Mouse (Mus musculus): ENCODE results near the gene Olfr702. TPM values are rescaled to one million over a fixed set of nuclear protein-coding genes. Genes with fewer than 3 reads are reported as not detected.

Olfr702 gene
- polyA plus RNA-seq, 1 experiment from 2014 or later = not detected

- Histone ChIP-seq H3K4me1 (ENCODE audit: control insufficient read depth, insufficient read depth, low read length) (no peaks in the 10 kb centered on the region), H3K4me2 (replicated peaks; ENCODE audit: low read depth, low read length) (no peak overlapping the region), H3K4me3 (ENCODE audit: low read depth, low read length) (no peak overlapping the region), H3K27me3 (ENCODE audit: control insufficient read depth, insufficient read depth, low read length) (no peaks in the 10 kb centered on the region), H3K9ac (replicated peaks; ENCODE audit: low read depth, low read length) (no peak overlapping the region), H3K9me3 (ENCODE audit: control insufficient read depth, low read depth, low read length) (no peaks in the 10 kb centered on the region), H3K27ac (ENCODE audit: low read length) (no peak overlapping the region), H3K36me3 (ENCODE audit: control insufficient read depth, insufficient read depth, low read length) (no peaks in the 10 kb centered on the region)
- no peak for ATAC-seq (ENCODE audit: insufficient number of reproducible peaks, insufficient read depth, low FRiP score, low read depth)
These were observed 45.4 kb downstream of the Olfr702 start for GRCm38 (mm10) chr7:106788330-106788729.

Other genes with a start within 250 kb of the Olfr702 start
- gene Olfr693, start 153.3 kb downstream of the Olfr702 start, polyA plus RNA-seq (2014; fragmentation: Nextera tagmentation; extraction: Ambion mirVana) = not detected in 2 replicates
- not detected in 2 replicates for gene Olfr694, start 142.1 kb downstream of the Olfr702 start, polyA plus RNA-seq (2014; fragmentation: Nextera tagmentation; extraction: Ambion mirVana)
- not detected in 2 replicates for gene Olfr695, start 117.5 kb downstream of the Olfr702 start, polyA plus RNA-seq (2014; fragmentation: Nextera tagmentation; extraction: Ambion mirVana)
- not detected in 2 replicates for gene Olfr697, start 91.5 kb downstream of the Olfr702 start, polyA plus RNA-seq (2014; fragmentation: Nextera tagmentation; extraction: Ambion mirVana)
- gene Olfr698, start 78.5 kb downstream of the Olfr702 start, polyA plus RNA-seq (2014; fragmentation: Nextera tagmentation; extraction: Ambion mirVana) = not detected in 2 replicates
- not detected in 2 replicates for gene Olfr699, start 40.7 kb downstream of the Olfr702 start, polyA plus RNA-seq (2014; fragmentation: Nextera tagmentation; extraction: Ambion mirVana)
- not detected in 2 replicates for gene Olfr700, start 25.1 kb downstream of the Olfr702 start, polyA plus RNA-seq (2014; fragmentation: Nextera tagmentation; extraction: Ambion mirVana)
- not detected in 2 replicates for gene Olfr701, start 19.8 kb downstream of the Olfr702 start, polyA plus RNA-seq (2014; fragmentation: Nextera tagmentation; extraction: Ambion mirVana)
- gene Olfr703, start 9.5 kb upstream of the Olfr702 start, polyA plus RNA-seq (2014; fragmentation: Nextera tagmentation; extraction: Ambion mirVana) = not detected in 2 replicates
- gene Olfr704, start 29.3 kb upstream of the Olfr702 start, polyA plus RNA-seq (2014; fragmentation: Nextera tagmentation; extraction: Ambion mirVana) = not detected in 2 replicates
- not detected in 2 replicates for gene Olfr705, start 43.0 kb upstream of the Olfr702 start, polyA plus RNA-seq (2014; fragmentation: Nextera tagmentation; extraction: Ambion mirVana)
- gene Olfr706, start 54.3 kb upstream of the Olfr702 start, polyA plus RNA-seq (2014; fragmentation: Nextera tagmentation; extraction: Ambion mirVana) = not detected in 2 replicates
- gene Olfr707, start 67.3 kb upstream of the Olfr702 start, polyA plus RNA-seq (2014; fragmentation: Nextera tagmentation; extraction: Ambion mirVana) = not detected in 2 replicates
- gene Olfr1532-ps1, start 74.1 kb upstream of the Olfr702 start, polyA plus RNA-seq (2014; fragmentation: Nextera tagmentation; extraction: Ambion mirVana) = not detected in 2 replicates
- gene Olfr709-ps1, start 98.3 kb upstream of the Olfr702 start, polyA plus RNA-seq (2014; fragmentation: Nextera tagmentation; extraction: Ambion mirVana) = not detected in 2 replicates
- not detected in 2 replicates for gene Olfr710, start 114.4 kb upstream of the Olfr702 start, polyA plus RNA-seq (2014; fragmentation: Nextera tagmentation; extraction: Ambion mirVana)
- not detected in 2 replicates for gene Olfr6, start 130.0 kb upstream of the Olfr702 start, polyA plus RNA-seq (2014; fragmentation: Nextera tagmentation; extraction: Ambion mirVana)
- not detected in 2 replicates for gene Olfr711, start 141.6 kb upstream of the Olfr702 start, polyA plus RNA-seq (2014; fragmentation: Nextera tagmentation; extraction: Ambion mirVana)
- gene Olfr2, start 172.2 kb upstream of the Olfr702 start, polyA plus RNA-seq (2014; fragmentation: Nextera tagmentation; extraction: Ambion mirVana) = not detected in 2 replicates
- not detected in 2 replicates for gene Olfr713, start 197.3 kb upstream of the Olfr702 start, polyA plus RNA-seq (2014; fragmentation: Nextera tagmentation; extraction: Ambion mirVana)
- gene Olfr714, start 237.1 kb upstream of the Olfr702 start, polyA plus RNA-seq (2014; fragmentation: Nextera tagmentation; extraction: Ambion mirVana) = not detected in 2 replicates